Mouse (Mus musculus): ENCODE results near the gene Cd63. TPM values are rescaled to one million over a fixed set of nuclear protein-coding genes. Genes with fewer than 3 reads are reported as not detected.

Gene Cd63
- polyA plus RNA-seq, 1 experiment from 2014 or later: 552 TPM

DNA sequence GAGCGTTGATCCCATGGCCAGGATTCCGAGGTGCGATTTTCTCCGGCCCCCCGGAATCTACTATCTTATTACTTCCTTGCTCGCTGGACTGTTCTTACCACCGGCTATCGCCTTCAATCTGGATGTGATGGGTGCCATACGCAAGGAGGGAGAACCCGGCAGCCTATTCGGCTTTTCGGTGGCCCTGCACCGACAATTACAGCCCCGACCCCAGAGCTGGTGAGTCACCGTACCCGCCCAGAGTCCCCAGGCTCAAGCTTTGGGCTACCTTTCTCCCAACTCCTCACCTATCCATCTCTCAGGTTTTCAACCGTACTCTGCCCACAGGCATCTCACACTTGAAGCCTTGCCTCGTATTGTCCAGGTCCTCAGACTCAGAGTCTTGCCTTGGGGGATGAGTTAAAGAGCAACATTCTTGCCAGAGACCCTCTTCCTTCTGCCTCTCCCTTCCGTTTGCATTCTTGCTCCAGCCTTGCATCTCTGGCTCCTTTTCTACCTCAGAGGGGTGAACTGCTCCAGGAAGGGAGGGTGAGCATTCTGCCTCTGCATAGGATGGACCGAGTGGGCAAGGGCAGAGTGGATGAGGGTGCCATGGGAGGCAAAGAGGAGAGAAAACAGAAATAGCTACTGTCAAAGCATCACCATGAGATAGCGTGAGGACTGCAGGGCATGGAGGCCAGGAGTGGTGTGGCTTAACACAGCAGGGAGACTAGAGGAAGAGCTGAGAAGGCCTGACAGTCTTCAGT is 33.4 kb downstream of the Cd63 start:
- Histone ChIP-seq H3K4me2 (peak overlapping the region; percentile 74), H3K4me3 (peak overlapping the region; percentile 42), H3K36me3 (no peaks in the 10 kb centered on the region), H3K9ac (peak overlapping the region; percentile 18), H3K9me3 (no peaks in the 10 kb centered on the region), H3K27me3 (peaks cover 58% of the 10 kb centered on the region), H3K4me1 (peaks cover 21% of the 10 kb centered on the region), H3K27ac (no peak overlapping the region)
- ATAC-seq (ENCODE audit: borderline replicate concordance, extremely low read depth, low FRiP score, low TSS enrichment): no peak
- WGBS: 6% methylated on average over 21 of the region's 21 CpGs

DNA sequence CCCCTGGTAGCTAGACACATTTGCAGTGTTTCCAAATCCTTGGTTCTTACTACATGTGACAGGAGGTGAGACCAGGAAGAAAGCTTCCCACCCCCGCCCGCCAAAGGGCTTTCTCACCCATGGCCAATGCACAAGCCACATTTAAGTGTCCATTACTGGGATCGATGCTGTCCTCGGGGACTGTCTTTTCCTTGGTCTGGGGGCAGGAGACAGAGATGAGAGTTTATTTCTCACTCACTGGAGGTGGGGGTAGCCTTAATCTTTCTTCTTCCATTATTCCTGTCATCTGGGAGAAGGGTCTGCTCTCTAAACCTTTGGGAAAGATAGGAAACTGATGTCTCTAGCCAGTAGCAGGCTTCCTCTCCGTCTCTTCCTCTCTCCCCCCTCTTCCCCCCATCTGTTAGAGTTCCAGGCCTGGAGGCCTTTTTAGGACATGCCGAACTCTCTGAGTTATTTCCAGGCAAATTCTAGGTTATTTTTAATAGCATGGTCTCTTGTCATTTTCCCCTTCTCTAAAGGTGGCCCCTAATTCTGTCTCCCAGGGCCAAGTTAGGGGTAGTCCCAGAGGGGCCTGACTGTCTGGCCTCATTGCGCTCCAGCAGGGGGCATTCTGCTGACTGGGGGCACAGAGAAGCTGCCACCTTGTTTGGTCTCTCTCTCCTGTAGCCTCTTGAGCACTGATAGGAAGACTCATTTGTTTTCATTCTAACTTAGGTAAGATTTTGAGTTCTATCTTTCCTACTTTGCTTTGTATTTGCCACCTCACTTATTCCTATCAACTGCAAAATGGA is 34.4 kb downstream of the Cd63 start:
- no peak overlapping the region for H3K4me3 ChIP-seq
- H3K27me3 ChIP-seq: peaks cover 58% of the 10 kb centered on the region
- H3K4me1 ChIP-seq: peaks cover 13% of the 10 kb centered on the region
- ATAC-seq (ENCODE audit: borderline replicate concordance, extremely low read depth, low FRiP score, low TSS enrichment): no peak
- WGBS: 64% methylated on average over 7 of the region's 7 CpGs
- no peak overlapping the region for H3K9ac ChIP-seq
- no peak overlapping the region for H3K27ac ChIP-seq
- no peaks in the 10 kb centered on the region for H3K36me3 ChIP-seq
- no peak overlapping the region for H3K4me2 ChIP-seq
- H3K9me3 ChIP-seq: no peaks in the 10 kb centered on the region

- Histone ChIP-seq H3K36me3 (no peaks in the 10 kb centered on the region), H3K4me2 (no peak overlapping the region)
Observed at GRCm38 (mm10) chr10:128935826-128936440, 35.1 kb downstream of the Cd63 start.

GRCm38 (mm10) chr10:128937756-128938390 is 37.1 kb downstream of the Cd63 start:
- Histone ChIP-seq H3K27ac (no peak overlapping the region), H3K4me2 (no peak overlapping the region), H3K36me3 (no peaks in the 10 kb centered on the region), H3K9ac (no peak overlapping the region), H3K4me1 (peaks cover 13% of the 10 kb centered on the region), H3K9me3 (no peaks in the 10 kb centered on the region), H3K27me3 (peaks cover 36% of the 10 kb centered on the region), H3K4me3 (no peak overlapping the region)
- 56% methylated on average over 12 of the region's 12 CpGs for WGBS
- no peak for ATAC-seq (ENCODE audit: borderline replicate concordance, extremely low read depth, low FRiP score, low TSS enrichment)

More at GRCm38 (mm10) chr10:128935826-128936440, 35.1 kb downstream of the Cd63 start:
- Histone ChIP-seq H3K4me1 (peaks cover 13% of the 10 kb centered on the region), H3K27me3 (peaks cover 55% of the 10 kb centered on the region), H3K4me3 (no peak overlapping the region), H3K9ac (no peak overlapping the region), H3K27ac (no peak overlapping the region), H3K9me3 (no peaks in the 10 kb centered on the region)
- 69% methylated on average over 8 of the region's 8 CpGs for WGBS
- no peak for ATAC-seq (ENCODE audit: borderline replicate concordance, extremely low read depth, low FRiP score, low TSS enrichment)

DNA sequence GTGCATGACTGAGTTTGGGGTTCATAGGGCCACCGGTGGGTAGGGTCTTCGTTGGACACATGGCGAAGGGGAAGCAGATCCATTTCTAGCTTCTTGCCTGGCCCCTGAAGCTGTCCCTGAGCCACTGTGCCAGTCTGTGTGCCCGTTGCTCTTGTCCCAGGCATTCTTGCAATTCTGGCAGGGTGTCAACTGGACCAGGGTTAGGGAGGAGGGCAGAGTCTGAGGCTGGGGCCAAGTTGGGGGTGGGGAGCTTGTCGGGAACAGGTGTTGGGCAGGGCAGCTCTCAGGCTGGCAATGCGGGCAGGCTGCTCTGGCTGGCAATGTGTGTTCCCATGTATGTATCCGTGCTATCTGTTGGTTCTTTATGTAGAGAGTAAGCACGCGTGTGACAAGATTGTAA is 37.7 kb downstream of the Cd63 start:
- H3K4me3 ChIP-seq: no peak overlapping the region
- H3K9ac ChIP-seq: no peak overlapping the region
- H3K9me3 ChIP-seq: no peaks in the 10 kb centered on the region
- peaks cover 10% of the 10 kb centered on the region for H3K4me1 ChIP-seq
- no peak overlapping the region for H3K27ac ChIP-seq
- peaks cover 30% of the 10 kb centered on the region for H3K27me3 ChIP-seq
- H3K4me2 ChIP-seq: no peak overlapping the region
- no peak for ATAC-seq (ENCODE audit: borderline replicate concordance, extremely low read depth, low FRiP score, low TSS enrichment)
- no peaks in the 10 kb centered on the region for H3K36me3 ChIP-seq
- 78% methylated on average over 9 of the region's 9 CpGs for WGBS

DNA sequence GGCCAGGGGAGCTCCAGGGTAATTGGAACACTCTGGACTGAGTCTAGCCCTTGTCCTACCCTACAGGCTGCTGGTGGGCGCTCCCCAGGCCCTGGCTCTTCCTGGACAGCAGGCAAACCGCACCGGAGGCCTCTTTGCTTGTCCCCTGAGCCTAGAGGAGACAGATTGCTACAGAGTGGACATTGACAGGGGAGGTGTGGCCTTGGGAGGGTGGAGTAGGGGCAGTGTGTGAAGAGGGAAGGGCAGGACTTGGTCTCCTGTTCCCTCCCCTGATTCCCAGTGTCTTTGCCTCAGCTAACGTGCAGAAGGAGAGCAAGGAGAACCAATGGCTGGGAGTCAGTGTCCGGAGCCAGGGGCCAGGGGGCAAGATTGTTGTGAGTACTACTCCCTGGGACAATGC is 38.2 kb downstream of the Cd63 start:
- H3K9me3 ChIP-seq: no peaks in the 10 kb centered on the region
- H3K36me3 ChIP-seq: no peaks in the 10 kb centered on the region
- H3K27me3 ChIP-seq: peaks cover 24% of the 10 kb centered on the region
- no peak overlapping the region for H3K27ac ChIP-seq
- H3K4me1 ChIP-seq: peaks cover 5% of the 10 kb centered on the region
- no peak overlapping the region for H3K9ac ChIP-seq
- 42% methylated on average over 5 of the region's 5 CpGs for WGBS
- no peak overlapping the region for H3K4me2 ChIP-seq
- ATAC-seq (ENCODE audit: borderline replicate concordance, extremely low read depth, low FRiP score, low TSS enrichment): no peak
- H3K4me3 ChIP-seq: no peak overlapping the region

- no peaks in the 10 kb centered on the region for H3K4me1 ChIP-seq
- no peak overlapping the region for H3K4me3 ChIP-seq
- peaks cover 9% of the 10 kb centered on the region for H3K27me3 ChIP-seq
- H3K36me3 ChIP-seq: no peaks in the 10 kb centered on the region
- no peak overlapping the region for H3K4me2 ChIP-seq
- WGBS: 75% methylated on average over 10 of the region's 10 CpGs
- H3K27ac ChIP-seq: no peak overlapping the region
- no peak overlapping the region for H3K9ac ChIP-seq
- no peaks in the 10 kb centered on the region for H3K9me3 ChIP-seq
- ATAC-seq (ENCODE audit: borderline replicate concordance, extremely low read depth, low FRiP score, low TSS enrichment): no peak
Observed at GRCm38 (mm10) chr10:128940475-128941061, 39.8 kb downstream of the Cd63 start.

DNA sequence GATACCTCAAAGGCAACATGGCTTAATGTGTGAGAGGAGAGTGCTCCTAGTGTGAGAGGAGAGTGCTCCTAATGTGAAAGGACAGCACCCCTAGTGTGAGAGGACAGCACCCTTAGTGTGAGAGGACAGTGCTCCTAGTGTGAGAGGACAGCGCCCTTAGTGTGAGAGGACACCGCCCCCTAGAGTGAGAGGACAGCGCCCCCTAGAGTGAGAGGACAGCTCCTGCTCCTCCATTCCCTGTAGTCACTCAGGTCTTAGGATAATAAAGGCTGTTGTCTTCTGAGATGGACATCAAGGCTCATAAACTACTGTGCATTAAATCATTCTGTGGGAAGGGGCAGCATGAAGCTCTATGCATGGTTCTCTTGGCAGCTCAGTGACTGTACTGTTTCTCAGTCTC is 44.9 kb downstream of the Cd63 start:
- ATAC-seq (ENCODE audit: borderline replicate concordance, extremely low read depth, low FRiP score, low TSS enrichment): no peak
- Histone ChIP-seq H3K4me3 (no peak overlapping the region), H3K27ac (no peak overlapping the region), H3K9ac (no peak overlapping the region), H3K9me3 (no peaks in the 10 kb centered on the region), H3K4me1 (no peaks in the 10 kb centered on the region), H3K4me2 (no peak overlapping the region), H3K36me3 (no peaks in the 10 kb centered on the region), H3K27me3 (no peaks in the 10 kb centered on the region)
- WGBS: 25% methylated on average over 3 of the region's 3 CpGs

- Histone ChIP-seq H3K27me3 (no peaks in the 10 kb centered on the region), H3K9me3 (no peaks in the 10 kb centered on the region), H3K4me3 (no peak overlapping the region), H3K9ac (no peak overlapping the region), H3K4me1 (no peaks in the 10 kb centered on the region), H3K27ac (no peak overlapping the region), H3K4me2 (no peak overlapping the region), H3K36me3 (no peaks in the 10 kb centered on the region)
- 87% methylated on average over 4 of the region's 4 CpGs for WGBS
- no peak for ATAC-seq (ENCODE audit: borderline replicate concordance, extremely low read depth, low FRiP score, low TSS enrichment)
Observed at GRCm38 (mm10) chr10:128947496-128947895, 46.7 kb downstream of the Cd63 start.

DNA sequence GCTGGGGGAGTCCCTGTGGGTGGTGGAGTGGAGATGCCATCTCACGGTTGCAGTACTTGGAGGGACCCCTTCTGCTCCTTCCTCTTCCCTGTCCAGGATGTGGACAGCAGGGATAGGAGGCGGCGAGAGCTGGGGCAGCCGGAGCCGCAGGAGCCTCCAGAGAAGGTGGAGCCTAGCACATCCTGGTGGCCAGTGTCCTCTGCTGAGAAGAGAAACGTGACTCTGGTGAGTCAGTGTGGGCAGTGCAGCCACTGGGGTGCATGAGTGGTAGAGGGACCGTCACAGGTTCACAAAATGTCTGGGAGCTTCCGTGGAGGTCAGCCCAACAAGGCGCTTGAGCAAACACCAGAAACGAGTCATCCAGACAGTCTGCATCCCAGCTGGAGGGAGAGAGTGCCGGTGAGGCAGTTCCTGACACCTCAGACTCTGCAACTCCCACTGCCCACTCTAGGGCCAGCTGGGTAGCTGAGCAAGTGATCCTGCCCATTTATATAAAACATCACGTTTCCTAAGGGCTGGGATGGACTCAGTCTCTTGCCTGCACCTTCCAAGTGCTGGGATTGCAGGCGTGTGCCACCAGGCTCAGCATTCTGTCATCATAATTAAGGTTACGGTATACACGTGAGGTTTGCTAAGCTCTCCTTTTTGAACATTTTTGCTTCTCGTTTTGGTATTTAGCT is 49.6 kb downstream of the Cd63 start:
- Histone ChIP-seq H3K4me2 (no peak overlapping the region), H3K4me1 (no peaks in the 10 kb centered on the region), H3K27ac (no peak overlapping the region), H3K27me3 (no peaks in the 10 kb centered on the region), H3K9me3 (no peaks in the 10 kb centered on the region), H3K4me3 (no peak overlapping the region), H3K36me3 (no peaks in the 10 kb centered on the region), H3K9ac (no peak overlapping the region)
- no peak for ATAC-seq (ENCODE audit: borderline replicate concordance, extremely low read depth, low FRiP score, low TSS enrichment)
- WGBS: 49% methylated on average over 16 of the region's 16 CpGs

DNA sequence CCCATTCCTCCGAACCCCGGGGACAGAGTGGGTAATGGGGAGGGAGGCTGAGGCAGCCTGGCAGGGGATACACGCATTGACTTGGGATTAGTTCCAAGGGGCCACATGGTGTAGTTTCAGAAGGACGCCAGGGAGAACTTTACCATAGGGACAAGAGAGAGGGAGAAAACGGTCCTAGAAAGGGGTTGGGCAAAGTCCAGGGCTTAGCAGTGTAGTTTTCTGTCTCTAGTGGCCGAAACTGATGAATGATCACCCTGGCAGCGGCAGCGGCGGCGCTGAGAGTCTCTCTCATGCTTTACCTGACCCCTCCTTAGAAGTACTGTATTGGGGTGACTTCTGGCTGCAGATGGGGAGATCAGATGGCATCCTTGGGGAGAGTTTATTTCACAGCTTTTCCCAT is 57.6 kb downstream of the Cd63 start:
- 69% methylated on average over 10 of the region's 10 CpGs for WGBS

More for the DNA sequence above, 57.6 kb downstream of the Cd63 start:
- H3K27ac ChIP-seq: no peak overlapping the region
- no peak overlapping the region for H3K4me3 ChIP-seq
- H3K4me2 ChIP-seq: no peak overlapping the region
- H3K9me3 ChIP-seq: no peaks in the 10 kb centered on the region
- H3K4me1 ChIP-seq: no peaks in the 10 kb centered on the region
- H3K36me3 ChIP-seq: no peaks in the 10 kb centered on the region
- H3K9ac ChIP-seq: no peak overlapping the region
- H3K27me3 ChIP-seq: no peaks in the 10 kb centered on the region
- ATAC-seq (ENCODE audit: borderline replicate concordance, extremely low read depth, low FRiP score, low TSS enrichment): no peak
